Mouse (Mus musculus) thymus, postnatal 0 days (tissue): ENCODE data around the gene Spn. TPM values are rescaled to one million over a fixed set of nuclear protein-coding genes. Genes with fewer than 3 reads are reported as not detected.
"Not testable (repeated sequence)": the region's sequence is repeated elsewhere in the genome, so short reads cannot be mapped to it uniquely, and the experiment has no call there.

Experiments used
- DNase-seq: peaks from one replicate; pipeline ENCODE4 v3.0.0-alpha.2; 2015; ENCODE audit warnings: low spot score
- polyA plus RNA-seq: library from polyadenylated mRNA; unstranded; fragments of >200 nt; fragmentation: Nextera tagmentation; extraction: Ambion mirVana; gene quantifications from 2 replicates; pipeline ENCODE4 v1.2.1, GENCODE M21; 2015

The Spn gene
- 26.6 and 26.7 TPM in 2 replicates for polyA plus RNA-seq

DNA sequence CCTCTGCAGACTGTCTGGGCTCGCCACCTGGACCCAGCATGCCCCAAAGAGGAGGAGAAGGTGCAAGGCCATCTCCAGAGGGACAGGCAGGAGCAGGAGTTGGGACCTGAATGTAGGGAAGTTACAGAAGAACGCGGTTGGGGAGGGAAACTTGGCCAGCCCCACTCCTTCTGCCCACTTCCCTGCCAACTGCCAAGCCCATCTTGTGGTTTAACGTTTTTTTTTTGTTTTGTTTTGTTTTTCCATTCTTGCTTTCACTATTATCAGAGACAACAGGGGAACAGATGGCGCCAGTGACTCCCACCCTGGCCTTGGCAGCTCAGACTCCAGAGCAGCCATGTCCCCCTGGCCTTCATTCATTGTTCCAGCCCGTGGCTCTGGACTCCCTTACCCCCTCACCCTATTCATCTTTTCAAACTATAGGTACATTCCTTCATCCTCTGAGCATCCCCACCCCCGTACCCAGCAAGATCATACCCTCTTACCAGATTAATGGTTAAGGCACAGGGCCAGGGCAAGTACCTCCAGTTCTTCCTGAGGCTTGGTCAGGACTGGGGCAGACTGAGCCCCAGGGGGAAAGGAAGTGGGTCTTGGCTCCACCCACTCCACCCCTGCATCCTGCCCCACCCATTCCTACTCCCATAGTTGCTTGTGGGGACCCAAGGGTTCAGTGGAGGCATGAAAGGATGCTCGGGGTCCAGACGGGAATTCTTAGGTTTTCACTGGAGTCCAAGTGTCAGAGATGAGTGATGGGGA lies at the start of gene Spn:
TSS of gene Spn (minus strand) at position 562 of the 756 bp plus-strand sequence.
- DNase-seq = peak; percentile 82

DNA sequence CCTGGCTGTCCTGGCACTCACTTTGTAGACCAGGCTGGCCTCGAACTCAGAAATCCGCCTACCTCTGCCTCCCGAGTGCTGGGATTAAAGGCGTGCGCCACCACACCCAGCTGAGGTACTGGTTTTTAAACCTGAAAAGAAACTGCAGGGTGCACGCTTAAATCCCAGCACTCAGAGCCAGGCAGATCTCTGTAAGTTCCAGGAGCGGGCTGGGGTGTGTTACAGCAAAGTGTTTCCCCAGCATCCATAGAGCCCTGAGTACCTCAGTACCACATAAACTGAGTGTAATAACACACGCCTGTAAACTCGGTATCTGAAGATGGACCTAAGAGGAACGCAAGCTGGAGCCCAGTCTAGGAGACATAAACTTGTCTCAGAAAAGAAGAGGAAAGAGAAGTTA lies 49.7 kb upstream of the Spn start:
- no peak for DNase-seq

DNA sequence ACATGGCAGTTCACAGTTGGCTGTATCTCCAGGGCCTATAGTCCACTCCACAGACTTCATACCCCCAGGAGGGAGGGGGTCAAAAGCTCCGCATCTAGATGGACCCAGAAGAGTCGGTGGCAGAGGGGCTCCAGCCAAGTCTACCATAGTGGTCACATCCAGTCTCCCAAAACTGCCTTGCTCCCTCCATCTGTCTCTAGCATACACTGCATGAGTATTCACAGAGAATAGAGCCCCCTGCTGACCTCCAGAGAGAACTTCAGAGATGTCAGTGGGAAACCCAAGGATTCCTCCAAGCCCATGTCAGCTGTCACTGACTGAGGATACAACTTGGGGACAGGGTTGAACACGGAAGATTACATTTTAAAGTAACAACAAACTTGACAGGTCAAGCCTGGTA lies 48.0 kb upstream of the Spn start:
- DNase-seq = peak; percentile 49

DNA sequence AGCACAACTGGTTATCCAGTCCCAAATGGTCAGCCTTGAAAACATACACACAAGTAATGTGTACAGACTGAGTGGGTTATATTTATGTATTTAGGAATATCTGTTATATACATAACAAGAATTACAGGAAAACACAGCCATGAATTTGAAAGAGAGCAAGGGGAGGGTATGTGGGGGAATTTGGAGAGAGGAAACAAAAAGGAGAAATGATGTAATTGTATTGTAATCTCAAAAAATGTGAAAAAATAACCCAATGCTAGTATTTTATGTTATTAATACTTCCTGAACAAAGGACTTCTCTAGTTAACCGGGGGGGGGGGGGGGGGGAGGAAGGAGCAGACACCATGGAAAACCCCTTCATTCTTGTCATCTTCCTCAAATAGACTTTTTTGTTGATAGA lies 47.1 kb upstream of the Spn start:
- DNase-seq = no peak

DNA sequence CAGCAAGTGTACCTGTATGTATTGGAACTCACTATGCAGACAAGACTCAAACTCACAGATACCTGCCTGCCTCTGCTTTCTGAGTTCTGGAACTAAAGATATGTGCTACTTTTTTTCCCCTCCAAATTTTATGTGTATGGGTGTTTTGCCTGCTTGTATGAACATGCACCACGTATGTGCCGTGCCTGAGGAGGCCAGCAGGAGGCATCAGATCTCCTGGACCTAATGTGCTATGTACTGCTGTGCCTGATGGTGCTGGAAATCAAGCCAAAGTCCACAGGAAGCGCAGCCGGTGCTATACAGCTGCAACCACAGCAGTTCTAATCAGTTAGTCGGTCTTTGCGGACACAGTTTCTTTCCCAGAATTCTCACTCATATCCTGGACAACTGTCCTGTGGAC lies 46.2 kb upstream of the Spn start:
- no peak for DNase-seq

DNA sequence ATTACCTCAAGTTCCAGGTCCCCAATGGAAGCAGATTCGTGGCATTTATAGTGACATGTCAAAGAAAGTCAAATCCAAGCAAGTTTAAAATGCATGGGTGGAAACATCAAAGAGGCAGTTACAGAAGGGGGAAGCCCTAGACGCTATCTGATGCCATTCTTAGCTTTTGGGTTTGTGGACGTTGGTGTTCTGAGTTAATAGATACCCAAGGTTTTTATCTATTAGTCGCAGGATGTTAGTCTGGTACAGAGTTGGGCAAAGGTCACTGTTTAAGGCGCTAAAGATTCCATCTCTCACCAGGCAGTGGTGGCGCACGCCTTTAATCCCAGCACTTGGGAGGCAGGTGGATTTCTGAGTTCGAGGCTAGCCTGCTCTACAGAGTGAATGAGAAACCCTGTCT lies 45.7 kb upstream of the Spn start:
- DNase-seq = no peak

DNA sequence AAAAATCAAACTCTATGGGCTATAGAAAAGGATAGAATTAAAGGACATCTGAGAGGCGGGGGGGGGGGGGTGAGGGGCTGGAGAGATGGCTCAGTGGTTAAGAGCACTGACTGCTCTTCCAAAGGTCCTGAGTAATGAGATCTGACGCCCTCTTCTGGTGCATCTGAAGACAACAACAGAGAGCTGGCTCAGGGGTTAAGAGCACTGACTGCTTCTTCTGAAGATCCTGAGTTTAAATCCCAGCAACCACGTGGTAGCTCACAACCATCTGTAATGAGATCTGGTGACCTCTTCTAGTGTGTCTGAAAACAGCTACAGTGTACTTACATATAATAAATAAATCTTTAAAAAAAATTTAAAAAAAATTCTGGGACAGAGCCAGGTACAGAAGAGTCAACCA lies 44.1 kb upstream of the Spn start:
- DNase-seq = not testable (repeated sequence)

DNA sequence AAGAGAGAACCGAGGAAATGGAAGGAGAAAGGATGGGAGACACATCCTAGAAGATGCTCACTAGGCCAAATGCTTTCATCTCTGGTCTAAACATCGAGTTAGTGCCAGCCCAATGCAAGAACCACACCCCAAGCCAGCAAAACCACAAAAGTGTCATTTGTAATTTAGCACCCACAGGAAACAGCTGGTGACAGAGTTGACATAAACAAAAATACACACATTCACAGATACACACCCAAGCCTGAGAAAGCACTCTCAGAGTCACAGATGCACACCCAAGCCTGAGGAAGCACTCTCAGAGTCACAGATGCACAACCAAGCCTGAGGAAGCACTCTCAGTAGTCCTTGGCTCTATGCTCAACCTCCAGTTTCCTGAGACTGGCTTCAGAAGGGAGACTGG lies 43.2 kb upstream of the Spn start:
- DNase-seq = peak; percentile 73

DNA sequence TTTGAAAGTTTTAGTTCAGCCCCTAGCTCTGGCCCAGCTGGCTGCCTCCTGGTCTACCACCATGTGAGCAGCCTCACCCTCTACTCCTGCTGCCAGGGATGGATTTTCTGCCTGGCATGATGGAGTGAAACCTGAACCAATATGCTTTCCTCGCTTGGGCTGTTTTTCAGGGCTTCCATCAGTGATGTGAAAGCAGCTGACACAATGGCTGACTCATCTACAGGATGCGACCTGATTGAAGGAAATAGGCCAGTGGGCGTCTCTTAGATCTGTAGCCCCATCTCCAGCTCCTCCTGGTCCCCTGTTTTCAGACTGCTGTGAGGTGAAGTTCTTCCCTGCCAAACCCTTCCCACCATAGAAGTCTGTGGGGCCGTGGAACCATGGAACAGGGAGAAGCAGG lies 39.3 kb upstream of the Spn start:
- DNase-seq = no peak

DNA sequence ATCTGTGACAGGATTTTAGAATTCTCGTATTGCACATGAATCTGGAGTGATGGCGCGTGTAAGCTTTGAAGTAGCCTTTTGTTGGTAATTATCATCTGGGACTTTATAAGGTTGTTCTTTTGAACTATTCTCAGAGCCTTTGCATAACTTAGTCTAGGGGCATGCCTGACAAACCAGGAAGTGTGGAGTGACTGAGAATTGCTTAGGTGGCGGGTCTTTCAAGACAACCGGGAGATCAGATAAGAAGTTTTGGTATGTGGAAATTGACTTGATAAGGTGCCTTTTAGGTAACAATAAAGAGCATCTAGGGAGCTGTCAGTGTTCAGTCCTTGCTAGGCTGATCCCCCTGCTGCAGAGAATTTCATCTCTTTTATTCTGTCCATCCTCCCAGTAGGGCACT lies 28.9 kb upstream of the Spn start:
- no peak for DNase-seq

DNA sequence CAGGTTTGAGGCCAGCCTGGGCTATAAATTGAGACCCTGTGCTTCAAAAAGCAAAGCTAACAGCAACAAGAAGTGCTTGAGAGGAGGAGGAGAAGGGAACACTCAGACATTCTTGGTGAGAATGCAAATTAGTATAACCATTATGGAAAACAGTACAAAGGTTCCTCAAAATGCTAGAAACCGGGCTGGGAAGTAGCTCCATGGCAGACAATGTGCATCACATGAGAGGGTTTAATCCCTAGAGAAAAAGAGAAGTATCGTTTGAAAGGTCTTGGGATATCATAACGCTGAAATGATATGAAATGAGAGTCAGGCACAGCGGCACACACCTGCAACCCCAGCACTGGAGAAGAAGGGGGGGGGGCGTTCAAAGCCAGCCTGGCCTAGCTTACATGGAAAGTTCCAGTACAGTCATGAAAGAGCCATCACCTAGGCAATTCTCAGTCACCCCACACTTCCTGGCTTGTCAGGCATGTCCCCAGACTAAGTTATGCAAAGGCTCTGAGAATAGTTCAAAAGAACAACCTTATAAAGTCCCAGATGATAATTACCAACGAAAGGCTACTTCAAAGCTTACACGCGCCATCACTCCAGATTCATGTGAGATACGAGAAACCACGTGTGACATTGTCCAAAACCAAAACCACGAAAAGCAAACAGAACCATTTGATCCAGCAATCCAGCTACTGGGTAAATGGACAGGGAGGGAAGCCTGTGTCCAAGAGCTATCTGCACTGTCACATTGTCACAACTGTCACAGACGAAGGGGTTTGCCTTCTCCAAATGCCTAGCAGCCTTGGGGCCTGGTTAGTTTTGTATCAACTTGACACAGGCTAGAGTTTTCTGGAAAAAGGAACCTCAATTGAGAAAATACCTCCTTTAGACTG lies 28.2 kb upstream of the Spn start:
- DNase-seq = peak; percentile 31

DNA sequence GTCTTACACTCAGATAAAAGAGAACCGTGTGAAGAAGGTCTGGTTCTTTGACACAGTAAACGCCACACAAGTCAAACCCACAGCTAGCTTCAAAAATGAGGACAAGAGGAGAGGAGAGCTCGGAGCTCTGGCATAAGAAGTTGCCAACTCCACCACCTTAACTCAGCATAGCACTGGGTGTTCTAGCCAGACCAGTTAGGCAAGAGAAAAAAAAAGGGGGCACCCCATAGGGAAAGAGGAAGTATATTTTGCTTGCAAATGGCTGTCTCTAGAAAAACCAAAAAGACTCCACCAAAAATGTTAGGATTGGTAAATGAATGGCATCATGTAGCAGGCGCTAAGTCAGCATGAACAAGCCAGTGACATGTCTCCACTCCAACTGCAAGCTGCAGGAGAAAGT lies 26.4 kb upstream of the Spn start:
- no peak for DNase-seq

DNA sequence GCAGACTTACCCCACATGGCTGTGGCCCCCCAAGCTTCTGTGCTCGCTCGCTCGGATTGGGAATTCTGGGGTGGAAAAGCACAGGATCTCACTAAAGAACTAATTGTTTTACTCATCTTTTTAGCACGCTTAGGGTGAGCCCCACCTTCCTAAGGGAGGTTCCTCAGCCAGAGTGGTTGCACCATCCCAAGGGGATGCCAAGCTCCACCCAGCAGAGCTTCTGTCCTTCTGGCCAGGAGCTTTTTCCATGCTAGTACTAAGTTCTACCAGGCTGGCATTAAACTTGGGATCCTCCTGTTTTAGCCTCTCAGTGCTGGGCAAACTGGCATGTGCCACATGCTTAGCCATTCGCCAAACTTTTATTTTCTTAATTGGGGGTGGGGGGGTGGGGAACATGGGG lies 24.9 kb upstream of the Spn start:
- no peak for DNase-seq

DNA sequence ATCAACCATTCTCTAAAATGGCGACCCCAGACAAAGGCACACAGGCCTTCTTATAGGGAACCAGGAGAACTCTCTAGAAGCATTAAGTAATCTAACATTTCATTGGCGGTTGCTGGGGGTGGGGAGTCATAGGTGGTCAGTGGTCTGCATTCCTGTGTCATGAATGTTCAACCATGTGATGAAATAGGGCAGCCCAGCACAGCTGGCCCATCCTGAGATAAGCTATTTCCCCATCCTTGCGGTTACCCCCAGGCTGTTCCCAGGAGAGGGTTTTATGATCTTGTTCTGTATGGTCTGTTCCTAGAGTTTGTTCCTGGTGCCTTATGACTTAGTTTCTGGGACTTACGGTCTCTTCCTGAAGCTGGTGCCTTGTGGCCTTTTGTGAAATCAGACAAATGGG lies 19.9 kb upstream of the Spn start:
- no peak for DNase-seq

DNA sequence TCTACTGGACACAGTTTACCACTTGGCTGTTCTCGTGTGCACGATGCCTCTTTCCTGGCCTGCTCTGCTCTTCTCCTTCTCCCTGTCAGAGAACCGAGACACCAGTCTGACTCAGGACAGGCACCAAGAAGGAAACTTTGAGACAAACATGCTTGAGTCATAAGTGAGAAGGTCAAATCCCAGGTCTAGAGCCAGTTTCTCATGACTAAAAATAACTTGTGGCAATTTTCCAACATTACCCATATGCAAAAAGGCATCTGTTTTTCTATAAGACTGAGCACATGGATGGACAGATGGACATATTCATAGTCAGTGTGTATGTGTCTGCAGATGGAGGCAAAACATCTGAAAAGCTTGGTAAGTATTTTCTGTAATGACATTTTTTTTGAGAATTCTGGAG lies 15.9 kb upstream of the Spn start:
- no peak for DNase-seq

DNA sequence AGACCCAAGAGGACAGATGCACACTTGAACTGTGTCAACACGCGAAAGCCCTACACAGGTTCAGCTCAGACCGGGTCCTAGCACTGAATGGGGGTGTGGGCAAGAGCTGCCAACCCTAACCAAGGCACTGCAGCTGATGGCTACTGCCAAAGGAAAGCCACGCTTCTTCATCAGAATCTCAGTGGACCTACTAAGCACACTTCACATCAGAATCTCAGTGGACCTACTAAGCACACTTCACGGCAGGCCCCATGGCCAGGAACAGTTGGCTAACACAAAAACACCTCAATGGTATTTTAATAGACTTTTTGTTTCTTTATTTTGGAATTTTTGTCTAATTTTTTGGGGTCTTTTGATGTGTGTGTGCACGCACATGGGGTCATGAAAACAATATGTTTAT lies 14.8 kb upstream of the Spn start:
- DNase-seq = no peak

DNA sequence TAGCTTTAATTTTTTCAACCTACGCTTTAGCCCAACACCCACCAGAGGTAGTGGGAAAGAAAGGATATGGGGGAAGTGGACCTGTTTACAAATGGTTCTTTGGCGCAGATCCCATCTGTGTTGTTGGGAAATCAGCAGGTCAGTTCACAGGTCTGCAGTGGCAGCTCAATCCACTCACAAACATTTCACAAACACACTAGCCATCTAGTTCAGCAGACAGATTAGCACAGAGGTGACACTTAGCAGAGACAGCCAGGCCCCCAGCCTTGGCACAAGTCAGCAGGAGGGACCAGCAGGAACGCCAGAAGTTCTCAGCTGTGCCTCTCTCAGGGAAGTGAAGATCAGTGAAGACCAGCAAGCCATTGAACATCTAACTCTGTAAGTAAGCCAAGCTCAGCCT lies 10.3 kb upstream of the Spn start:
- DNase-seq = no peak

DNA sequence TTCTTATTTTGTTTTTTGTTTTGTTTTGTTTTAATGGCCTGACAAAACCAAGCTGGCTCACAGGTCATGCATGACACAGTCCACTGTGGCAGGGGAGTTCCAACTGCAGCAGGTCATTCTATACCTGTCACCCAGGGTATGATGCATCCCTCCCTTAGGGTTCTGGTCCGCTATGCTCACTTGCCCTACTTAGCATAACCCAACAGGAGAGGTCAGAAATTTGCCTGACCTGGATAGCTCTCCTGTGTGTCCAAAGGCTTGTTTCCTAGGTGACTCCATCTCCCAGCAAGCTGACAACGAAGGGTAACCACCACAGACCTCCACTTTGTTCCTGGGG lies 8.6 kb upstream of the Spn start:
- DNase-seq = no peak

DNA sequence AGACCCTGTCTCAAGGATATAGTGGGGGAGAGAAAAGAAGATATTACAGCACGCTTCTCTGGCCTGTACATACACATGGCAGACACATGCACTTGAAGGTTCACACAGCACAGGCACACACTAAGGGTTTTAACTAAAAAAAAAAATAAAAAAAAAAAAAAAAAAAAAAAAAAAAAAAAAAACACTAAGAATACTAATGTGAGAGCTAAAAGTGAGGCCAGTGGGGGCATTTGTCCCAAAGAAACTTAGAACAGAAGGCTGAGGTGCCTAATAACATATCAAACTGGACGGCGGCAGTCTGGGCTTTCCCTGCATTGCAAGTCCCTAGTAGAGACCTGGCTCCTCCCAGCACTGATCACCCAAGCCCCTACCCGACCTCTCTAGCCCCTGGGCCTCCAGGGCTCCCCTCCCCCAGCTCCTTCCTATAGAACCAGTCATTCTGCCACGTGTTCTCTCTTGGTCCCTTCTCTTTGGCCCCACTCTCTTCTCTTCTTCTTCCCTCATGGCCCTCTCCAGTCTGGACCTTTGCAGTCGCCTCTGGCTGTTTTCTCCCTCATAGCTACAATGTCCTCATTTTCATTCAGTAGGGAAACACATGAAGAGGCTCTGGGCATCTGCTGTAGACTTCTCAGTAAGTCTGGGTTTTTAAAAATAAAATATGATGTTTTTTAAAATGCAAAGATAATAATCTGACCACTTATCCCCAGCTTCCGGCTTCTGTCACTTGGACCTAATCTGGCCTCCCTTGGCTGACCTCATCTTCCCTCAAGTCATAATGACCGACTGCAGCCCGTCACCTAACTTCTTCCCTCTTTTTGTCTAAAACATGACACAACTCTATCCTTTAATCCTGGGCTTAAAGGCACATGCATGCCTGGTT lies 8.0 kb upstream of the Spn start:
- DNase-seq = no peak

DNA sequence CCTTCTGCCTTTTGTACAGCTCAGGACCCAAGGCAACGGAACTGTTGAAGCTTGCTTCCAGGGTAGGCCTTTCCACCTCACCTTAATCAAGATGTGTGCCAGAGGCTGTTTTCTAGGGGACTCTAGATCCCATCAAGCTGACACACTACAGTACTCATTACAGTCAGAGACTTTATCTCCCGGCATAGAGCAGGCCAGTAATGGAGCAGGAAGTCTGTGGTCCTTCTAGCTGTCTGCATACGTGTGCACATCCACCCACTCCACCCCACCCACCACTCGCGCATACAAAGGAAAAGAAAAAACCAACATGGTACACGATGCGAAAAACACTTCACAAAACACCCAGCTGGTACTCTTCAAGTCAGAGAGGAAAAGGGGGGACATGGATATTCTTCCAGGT lies 6.8 kb upstream of the Spn start:
- peak; percentile 36 for DNase-seq

DNA sequence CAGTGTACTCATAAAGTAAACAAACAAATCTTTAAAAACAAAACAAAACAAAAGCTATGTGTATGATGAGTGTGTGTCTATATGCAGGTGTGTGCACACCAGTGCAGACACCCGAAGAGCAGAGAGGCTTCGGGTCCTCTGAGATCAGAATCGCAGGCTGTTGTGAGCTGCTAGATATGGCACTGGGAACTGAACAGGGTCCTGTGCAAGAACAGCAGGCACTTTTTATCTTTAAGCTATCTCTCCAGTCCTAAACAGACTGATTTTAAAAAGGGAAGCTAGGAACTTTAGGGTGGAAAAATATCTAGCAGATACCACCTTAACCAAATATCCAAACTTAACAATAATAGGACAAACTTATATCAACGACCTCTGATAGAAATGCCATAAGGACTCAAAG lies 5.0 kb upstream of the Spn start:
- no peak for DNase-seq

DNA sequence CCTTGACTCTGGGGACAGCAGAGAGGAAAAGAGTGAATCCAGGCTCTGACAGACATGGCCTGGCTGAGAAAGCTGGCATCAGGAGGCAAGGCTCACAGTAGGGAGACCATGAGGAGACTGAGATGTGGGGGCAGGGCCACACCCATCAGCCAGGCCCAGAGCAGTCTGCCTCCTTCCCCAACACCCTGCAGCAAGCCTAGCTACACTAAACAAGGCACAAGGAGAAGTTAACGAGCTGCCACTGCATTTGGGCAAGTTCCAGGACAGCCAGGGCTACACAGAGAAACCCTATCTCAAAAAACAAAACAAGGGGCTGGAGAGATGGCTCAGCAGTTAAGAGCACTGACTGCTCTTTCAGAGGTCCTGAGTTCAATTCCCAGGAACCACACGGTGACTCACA lies 4.6 kb upstream of the Spn start:
- DNase-seq = no peak
